Mouse (Mus musculus) stomach, embryonic 15.5 days (tissue): ENCODE results near the gene Rftn1. TPM values are rescaled to one million over a fixed set of nuclear protein-coding genes. Genes with fewer than 3 reads are reported as not detected.

Experiments used
- ATAC-seq: fragments of 200-750 bp; cut with Nextera tagmentation; 2 replicates; pipeline ENCODE4 v1.8.0; 2017; ENCODE audit warnings: low read depth, moderate number of reproducible peaks, moderate TSS enrichment; ENCODE audit not compliant: insufficient read depth, low FRiP score
- H3K27ac ChIP-seq: fragments of 300-500 bp; sonication (generic); 2 replicates; pipeline ENCODE4 v1.5.1; 2015; ENCODE audit warnings: mild to moderate bottlenecking, inconsistent platforms
- H3K27me3 ChIP-seq: fragments of 300-500 bp; sonication (generic); replicated peaks from 2 replicates; pipeline ENCODE4 v1.6.1; 2015; ENCODE audit warnings: inconsistent platforms
- H3K36me3 ChIP-seq: fragments of 300-500 bp; sonication (generic); 2 replicates; pipeline ENCODE4 v1.6.1; 2015; ENCODE audit warnings: inconsistent platforms
- H3K4me1 ChIP-seq: fragments of 300-500 bp; sonication (generic); 2 replicates; pipeline ENCODE4 v1.6.1; 2015; ENCODE audit warnings: inconsistent platforms
- H3K4me2 ChIP-seq: fragments of 300-500 bp; sonication (generic); 2 replicates; pipeline ENCODE4 v1.6.1; 2015; ENCODE audit warnings: mild to moderate bottlenecking, inconsistent platforms
- H3K4me3 ChIP-seq: fragments of 300-500 bp; sonication (generic); replicated peaks from 2 replicates; pipeline ENCODE4 v1.5.1; 2015; ENCODE audit warnings: inconsistent platforms
- H3K9ac ChIP-seq: fragments of 300-500 bp; sonication (generic); 2 replicates; pipeline ENCODE4 v1.6.1; 2015; ENCODE audit warnings: inconsistent platforms
- H3K9me3 ChIP-seq: fragments of 300-500 bp; sonication (generic); 2 replicates; pipeline ENCODE4 v1.6.1; 2016; ENCODE audit warnings: inconsistent platforms
- WGBS: fragments of 180-500 bp; shearing (Covaris S2); methylation state at CpG from one replicate; pipeline ENCODE4 v1.1.7; 2015; 5-methylcytosine and 5-hydroxymethylcytosine counted together
- polyA plus RNA-seq: library from polyadenylated mRNA; unstranded; fragments of >200 nt; fragmentation: Nextera tagmentation; extraction: Ambion mirVana; gene quantifications from 2 replicates; pipeline ENCODE4 v1.2.1, GENCODE M21; 2015

The Rftn1 gene
- polyA plus RNA-seq, 1 experiment from 2014 or later: 11.4 TPM

DNA sequence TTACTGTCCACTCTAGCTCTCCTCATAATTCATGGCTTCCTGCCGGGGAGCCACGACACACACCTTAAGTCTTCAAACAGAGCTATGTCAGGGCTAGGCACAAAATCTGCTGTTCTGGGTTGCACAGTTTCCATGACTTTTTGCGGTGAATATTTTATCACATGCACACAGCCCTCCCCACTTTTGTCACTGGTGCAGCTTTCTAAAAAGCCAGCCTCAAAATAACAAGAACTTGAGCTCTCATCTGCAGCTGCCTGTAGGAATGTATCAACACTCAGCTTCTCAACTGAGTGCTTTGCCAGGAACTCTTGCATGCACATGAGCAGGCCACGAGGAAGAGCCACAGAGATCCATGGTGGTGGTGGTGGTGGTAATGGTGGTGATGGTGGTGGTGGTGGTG lies 129.0 kb downstream of the Rftn1 start:
- H3K27me3 ChIP-seq: no peaks in the 10 kb centered on the region
- no peak overlapping the region for H3K27ac ChIP-seq
- no peaks in the 10 kb centered on the region for H3K4me1 ChIP-seq
- H3K9me3 ChIP-seq: no peaks in the 10 kb centered on the region
- H3K36me3 ChIP-seq: no peaks in the 10 kb centered on the region
- WGBS: 87% methylated on average over 4 of the region's 4 CpGs
- no peak overlapping the region for H3K9ac ChIP-seq
- no peak overlapping the region for H3K4me2 ChIP-seq
- ATAC-seq: no peak
- no peak overlapping the region for H3K4me3 ChIP-seq

DNA sequence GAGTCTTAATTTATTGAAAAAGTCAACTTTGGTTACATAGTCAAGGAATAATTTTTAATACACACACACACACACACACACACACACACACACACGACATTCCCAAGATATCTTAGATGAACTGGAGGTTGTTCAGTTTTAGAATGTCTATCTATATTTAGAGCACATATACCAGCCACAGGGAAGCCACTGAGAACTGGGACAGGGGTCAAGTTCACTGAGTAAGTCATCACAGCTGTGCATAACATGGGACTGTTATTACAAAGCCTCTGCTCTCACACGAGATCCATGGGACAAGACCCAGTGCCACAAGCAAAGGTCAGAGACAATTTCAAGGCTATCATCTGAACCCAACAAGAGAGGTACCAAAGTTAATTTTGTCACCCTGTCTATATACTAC lies 130.3 kb downstream of the Rftn1 start:
- H3K9ac ChIP-seq: no peak overlapping the region
- H3K9me3 ChIP-seq: no peaks in the 10 kb centered on the region
- no peaks in the 10 kb centered on the region for H3K36me3 ChIP-seq
- H3K4me2 ChIP-seq: no peak overlapping the region
- H3K27ac ChIP-seq: no peak overlapping the region
- WGBS: 54% methylated on average over 2 of the region's 2 CpGs
- no peaks in the 10 kb centered on the region for H3K27me3 ChIP-seq
- no peak overlapping the region for H3K4me3 ChIP-seq
- ATAC-seq: no peak
- H3K4me1 ChIP-seq: no peaks in the 10 kb centered on the region

- H3K4me1 ChIP-seq: no peaks in the 10 kb centered on the region
- WGBS: 79% methylated on average over 5 of the region's 5 CpGs
- H3K27ac ChIP-seq: no peak overlapping the region
- ATAC-seq: no peak
- no peaks in the 10 kb centered on the region for H3K9me3 ChIP-seq
- H3K4me3 ChIP-seq: no peak overlapping the region
- no peak overlapping the region for H3K4me2 ChIP-seq
- no peaks in the 10 kb centered on the region for H3K27me3 ChIP-seq
- no peaks in the 10 kb centered on the region for H3K36me3 ChIP-seq
- no peak overlapping the region for H3K9ac ChIP-seq
Measured at GRCm38 (mm10) chr17:50059417-50059816, 131.1 kb downstream of the Rftn1 start.

GRCm38 (mm10) chr17:50055154-50055756 lies 135.2 kb downstream of the Rftn1 start:
- H3K9ac ChIP-seq: no peak overlapping the region
- no peak overlapping the region for H3K27ac ChIP-seq
- no peaks in the 10 kb centered on the region for H3K9me3 ChIP-seq
- no peak overlapping the region for H3K4me3 ChIP-seq
- 79% methylated on average over 16 of the region's 16 CpGs for WGBS
- no peaks in the 10 kb centered on the region for H3K4me1 ChIP-seq
- no peak for ATAC-seq
- no peak overlapping the region for H3K4me2 ChIP-seq
- H3K36me3 ChIP-seq: no peaks in the 10 kb centered on the region
- no peaks in the 10 kb centered on the region for H3K27me3 ChIP-seq

DNA sequence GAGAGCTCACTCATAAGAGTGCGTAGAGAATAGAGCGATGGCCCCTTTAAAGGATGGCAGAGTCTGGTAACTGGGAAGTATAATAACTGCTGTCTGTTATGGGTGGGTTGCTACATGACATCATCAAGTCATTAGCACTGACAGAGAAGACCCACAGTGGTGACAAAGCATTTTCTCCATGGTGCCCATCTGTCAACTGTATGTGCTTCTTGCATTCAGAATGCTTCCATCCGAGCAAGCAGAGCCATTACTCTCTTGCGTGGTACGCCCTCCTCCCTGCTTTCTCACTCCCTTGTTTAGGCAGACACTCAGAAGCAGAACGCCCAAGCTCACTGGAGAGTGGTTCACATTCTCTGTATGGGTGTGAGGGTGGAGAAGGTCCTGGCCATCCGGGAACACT lies 135.9 kb downstream of the Rftn1 start:
- Histone ChIP-seq H3K36me3 (no peaks in the 10 kb centered on the region), H3K4me3 (no peak overlapping the region), H3K9me3 (no peaks in the 10 kb centered on the region), H3K27ac (no peak overlapping the region), H3K4me1 (no peaks in the 10 kb centered on the region), H3K4me2 (no peak overlapping the region), H3K9ac (no peak overlapping the region), H3K27me3 (no peaks in the 10 kb centered on the region)
- ATAC-seq: no peak
- 86% methylated on average over 7 of the region's 7 CpGs for WGBS

GRCm38 (mm10) chr17:50053961-50054360 lies 136.5 kb downstream of the Rftn1 start:
- WGBS: 90% methylated on average over 1 of the region's 1 CpGs
- no peak for ATAC-seq
- H3K9me3 ChIP-seq: no peaks in the 10 kb centered on the region
- H3K9ac ChIP-seq: no peak overlapping the region
- no peak overlapping the region for H3K4me2 ChIP-seq
- no peak overlapping the region for H3K27ac ChIP-seq
- no peaks in the 10 kb centered on the region for H3K4me1 ChIP-seq
- H3K4me3 ChIP-seq: no peak overlapping the region
- H3K27me3 ChIP-seq: no peaks in the 10 kb centered on the region
- H3K36me3 ChIP-seq: no peaks in the 10 kb centered on the region

- no peak for ATAC-seq
- no peaks in the 10 kb centered on the region for H3K36me3 ChIP-seq
- H3K4me1 ChIP-seq: no peaks in the 10 kb centered on the region
- no peaks in the 10 kb centered on the region for H3K9me3 ChIP-seq
- no peak overlapping the region for H3K4me2 ChIP-seq
- H3K4me3 ChIP-seq: no peak overlapping the region
- WGBS: 44% methylated on average over 7 of the region's 7 CpGs
- H3K27me3 ChIP-seq: no peaks in the 10 kb centered on the region
- no peak overlapping the region for H3K27ac ChIP-seq
- no peak overlapping the region for H3K9ac ChIP-seq
Measured at GRCm38 (mm10) chr17:50052741-50053468, 137.6 kb downstream of the Rftn1 start.

GRCm38 (mm10) chr17:50050456-50050855 lies 140.0 kb downstream of the Rftn1 start:
- 81% methylated on average over 9 of the region's 9 CpGs for WGBS
- Histone ChIP-seq H3K4me3 (no peak overlapping the region), H3K9ac (no peak overlapping the region), H3K4me1 (no peaks in the 10 kb centered on the region), H3K27ac (no peak overlapping the region), H3K27me3 (no peaks in the 10 kb centered on the region), H3K4me2 (no peak overlapping the region), H3K36me3 (no peaks in the 10 kb centered on the region), H3K9me3 (no peaks in the 10 kb centered on the region)
- ATAC-seq: no peak

DNA sequence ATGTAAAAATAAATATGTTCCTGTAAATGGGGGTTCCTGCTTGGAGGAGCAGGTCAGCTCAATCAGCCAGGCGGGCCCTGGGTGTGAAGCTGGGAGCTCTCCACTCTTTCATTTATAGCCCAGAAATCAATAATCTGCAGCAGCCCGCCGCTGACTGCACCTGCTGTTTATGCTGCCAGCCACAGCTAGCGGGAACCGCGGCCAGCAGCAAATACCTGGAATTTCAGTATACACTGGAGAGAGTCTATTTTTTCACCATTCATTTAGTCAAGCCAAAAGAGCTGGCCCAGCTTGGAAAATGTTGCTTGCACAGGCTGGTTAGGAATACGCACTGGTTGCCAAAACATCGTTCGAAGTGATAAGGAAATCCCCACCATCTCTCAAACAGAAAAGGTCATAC lies 142.3 kb downstream of the Rftn1 start:
- no peak for ATAC-seq
- 35% methylated on average over 9 of the region's 9 CpGs for WGBS
- Histone ChIP-seq H3K27ac (no peak overlapping the region), H3K9ac (no peak overlapping the region), H3K4me3 (no peak overlapping the region), H3K36me3 (no peaks in the 10 kb centered on the region), H3K27me3 (no peaks in the 10 kb centered on the region), H3K9me3 (no peaks in the 10 kb centered on the region), H3K4me1 (no peaks in the 10 kb centered on the region), H3K4me2 (no peak overlapping the region)

DNA sequence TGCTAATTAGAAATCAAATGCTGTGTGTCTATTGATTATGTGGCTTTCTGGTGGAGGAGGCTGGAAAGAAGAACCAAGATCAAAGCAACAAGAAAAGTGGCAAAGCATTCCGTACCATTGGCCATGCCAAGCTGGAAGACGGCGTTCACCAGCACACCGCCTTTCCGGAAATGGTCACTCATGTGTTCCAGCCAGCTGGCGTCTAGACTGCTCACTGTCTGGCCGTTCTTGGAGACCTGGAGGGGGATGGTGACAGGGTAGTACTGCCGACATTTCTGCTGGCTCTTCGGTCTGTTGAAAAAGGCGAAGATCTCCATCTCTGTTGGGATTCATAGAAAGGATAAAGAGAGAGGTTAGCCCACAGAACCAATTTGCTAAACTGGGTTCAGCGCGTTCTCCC lies 143.3 kb downstream of the Rftn1 start:
- H3K4me1 ChIP-seq: no peaks in the 10 kb centered on the region
- ATAC-seq: no peak
- no peak overlapping the region for H3K4me3 ChIP-seq
- no peak overlapping the region for H3K27ac ChIP-seq
- no peak overlapping the region for H3K4me2 ChIP-seq
- WGBS: 90% methylated on average over 12 of the region's 12 CpGs
- no peaks in the 10 kb centered on the region for H3K36me3 ChIP-seq
- H3K9ac ChIP-seq: no peak overlapping the region
- no peaks in the 10 kb centered on the region for H3K27me3 ChIP-seq
- no peaks in the 10 kb centered on the region for H3K9me3 ChIP-seq

DNA sequence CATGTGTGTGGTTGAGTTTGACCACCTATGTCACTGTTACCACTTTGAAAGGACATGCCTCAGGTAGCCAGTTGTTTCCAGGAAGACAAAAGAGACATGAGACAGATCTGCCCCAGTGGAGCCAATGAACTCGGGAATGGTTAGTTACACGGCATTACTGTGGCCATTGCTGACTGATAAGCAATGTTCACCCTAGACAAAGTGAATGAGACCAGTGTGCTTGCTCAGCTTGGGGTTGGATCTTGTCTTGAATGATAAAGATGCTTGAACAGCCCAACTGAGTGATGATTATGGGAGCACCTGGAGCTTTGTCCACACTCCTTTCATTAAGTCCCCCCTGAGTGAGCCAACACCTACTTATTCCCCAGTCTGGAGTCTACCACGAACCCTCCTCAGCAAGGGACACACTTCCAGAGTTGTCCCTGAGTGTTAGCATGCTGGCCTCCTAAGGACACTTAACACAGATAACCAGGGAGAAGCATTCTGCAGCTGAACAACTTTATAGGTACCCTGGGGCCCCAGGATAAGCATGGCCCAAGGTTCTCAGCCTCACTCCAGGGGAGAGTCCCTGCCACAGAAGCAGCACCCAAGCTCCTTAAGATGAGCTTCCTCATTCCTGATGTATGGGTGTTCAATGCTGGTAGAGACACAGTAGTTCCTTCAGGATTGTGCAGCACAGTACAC lies 149.6 kb downstream of the Rftn1 start:
- no peaks in the 10 kb centered on the region for H3K27me3 ChIP-seq
- WGBS: 88% methylated on average over 3 of the region's 3 CpGs
- no peak overlapping the region for H3K27ac ChIP-seq
- H3K4me2 ChIP-seq: no peak overlapping the region
- H3K9ac ChIP-seq: no peak overlapping the region
- H3K4me1 ChIP-seq: no peaks in the 10 kb centered on the region
- no peaks in the 10 kb centered on the region; the same call in 1 of the 2 replicates for H3K36me3 ChIP-seq
- H3K9me3 ChIP-seq: no peaks in the 10 kb centered on the region
- no peak overlapping the region for H3K4me3 ChIP-seq
- ATAC-seq: no peak

DNA sequence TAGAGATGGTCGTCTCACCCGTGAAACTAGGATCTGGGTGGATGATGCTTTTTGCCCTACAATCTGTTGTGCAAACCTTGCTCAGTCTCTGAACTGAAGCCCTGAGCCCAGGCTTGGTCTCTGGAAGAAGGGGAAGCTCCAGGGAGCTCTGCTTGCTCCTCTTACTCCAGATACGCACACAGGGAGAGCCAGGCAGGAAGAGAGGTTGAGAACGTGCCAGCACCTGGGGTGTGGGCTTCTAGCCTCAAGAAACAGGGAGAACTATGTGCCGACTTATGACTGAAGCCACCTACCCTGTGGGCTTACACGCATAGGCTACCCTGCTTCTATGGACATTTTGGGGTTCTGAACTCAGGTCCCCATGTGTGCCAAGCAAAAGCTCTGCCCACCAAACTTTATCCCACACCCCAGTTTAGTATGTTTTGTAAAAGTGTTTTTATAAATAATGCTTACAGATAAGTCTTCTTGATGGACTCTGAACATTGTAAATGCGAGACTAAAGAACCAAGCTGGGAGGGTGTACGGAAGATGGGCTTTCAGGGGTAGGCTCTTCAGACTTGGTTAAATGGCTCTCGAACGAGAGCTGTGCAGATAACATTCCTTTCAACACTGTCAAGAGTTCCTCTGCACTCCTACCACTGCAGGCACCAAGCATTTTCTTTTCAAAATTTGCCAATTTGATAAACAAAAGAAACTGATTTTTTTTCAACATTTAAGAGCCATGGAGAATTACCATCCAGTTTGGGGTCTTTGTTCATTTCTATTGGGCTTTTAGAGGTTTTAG lies 152.4 kb downstream of the Rftn1 start:
- Histone ChIP-seq H3K4me3 (no peak overlapping the region), H3K27me3 (no peaks in the 10 kb centered on the region), H3K27ac (no peak overlapping the region), H3K4me1 (no peaks in the 10 kb centered on the region), H3K9me3 (no peaks in the 10 kb centered on the region), H3K9ac (no peak overlapping the region), H3K4me2 (no peak overlapping the region), H3K36me3 (no peaks in the 10 kb centered on the region; the same call in 1 of the 2 replicates)
- WGBS: 82% methylated on average over 10 of the region's 10 CpGs
- ATAC-seq: no peak
